Mouse (Mus musculus): ENCODE data around the gene Serpine3. TPM values are rescaled to one million over a fixed set of nuclear protein-coding genes. Genes with fewer than 3 reads are reported as not detected.

Serpine3 gene
- total and polyA plus RNA-seq, 2 experiments from 2014 or later: 0.14 to 0.15 TPM

- no peak for ATAC-seq
These were observed 72.2 kb downstream of the Serpine3 start for GRCm38 (mm10) chr14:62735646-62736045.

More at GRCm38 (mm10) chr14:62735646-62736045, 72.2 kb downstream of the Serpine3 start:
- Histone ChIP-seq H3K36me3 (ENCODE audit: insufficient read depth) (no peaks in the 10 kb centered on the region), H3K4me2 (ENCODE audit: low read depth) (no peak overlapping the region), H3K27ac (ENCODE audit: low read depth, low read length) (no peak overlapping the region), H3K27me3 (ENCODE audit: insufficient read depth, low read length) (no peaks in the 10 kb centered on the region), H3K9me3 (ENCODE audit: low read length) (no peaks in the 10 kb centered on the region), H3K9ac (no peak overlapping the region), H3K4me3 (ENCODE audit: low read depth, low read length) (no peak overlapping the region), H3K4me1 (ENCODE audit: insufficient read depth) (no peaks in the 10 kb centered on the region)
- TF ChIP-seq CTCF (IDR thresholded peaks at IDR 0.05; ENCODE audit: low read depth): no peak
- no peak for DNase-seq
- WGBS: 95% methylated on average over 1 of the region's 1 CpGs

Other genes with a start within 250 kb of the Serpine3 start
- gene Gucy1b2, start 207.4 kb upstream of the Serpine3 start, total RNA-seq (2014; rRNA removed): 0.92 and 1.4 TPM in 2 replicates
- 0.64 and 0.84 TPM in 2 replicates for gene Gucy1b2, start 207.4 kb upstream of the Serpine3 start, polyA plus RNA-seq (2015; fragmentation: Nextera tagmentation; extraction: Ambion mirVana)
- gene Fam124a, start 107.9 kb upstream of the Serpine3 start, total RNA-seq (2014; rRNA removed): 41.7 and 66.4 TPM in 2 replicates
- gene Fam124a, start 107.9 kb upstream of the Serpine3 start, polyA plus RNA-seq (2015; fragmentation: Nextera tagmentation; extraction: Ambion mirVana): 39.6 and 52.3 TPM in 2 replicates
- not detected in 2 replicates for gene Gm4131, start 96.7 kb upstream of the Serpine3 start, total RNA-seq (2014; rRNA removed)
- gene Gm4131, start 96.7 kb upstream of the Serpine3 start, polyA plus RNA-seq (2015; fragmentation: Nextera tagmentation; extraction: Ambion mirVana): 0.22 TPM in 1 of 2 replicates, not detected in the other
- gene Ints6, start 97.5 kb downstream of the Serpine3 start, total RNA-seq (2014; rRNA removed): 20.3 and 25.4 TPM in 2 replicates
- 4.3 and 9.1 TPM in 2 replicates for gene Ints6, start 97.5 kb downstream of the Serpine3 start, polyA plus RNA-seq (2015; fragmentation: Nextera tagmentation; extraction: Ambion mirVana)
- 14.6 and 18.4 TPM in 2 replicates for gene Wdfy2, start 174.0 kb downstream of the Serpine3 start, total RNA-seq (2014; rRNA removed)
- 2.4 and 3.6 TPM in 2 replicates for gene Wdfy2, start 174.0 kb downstream of the Serpine3 start, polyA plus RNA-seq (2015; fragmentation: Nextera tagmentation; extraction: Ambion mirVana)